Mouse (Mus musculus): ENCODE measurements around the gene Trim14. TPM values are rescaled to one million over a fixed set of nuclear protein-coding genes. Genes with fewer than 3 reads are reported as not detected.

The Trim14 gene
- total RNA-seq (2012; rRNA removed): 24.4 and 26.5 TPM in 2 replicates
- total RNA-seq (2014; rRNA removed): 11.6 and 13.8 TPM in 2 replicates
- polyA plus RNA-seq (2012; ENCODE audit: insufficient read length, low read depth): 26.0 and 35.4 TPM in 2 replicates

- H3K4me1 ChIP-seq (ENCODE audit: control insufficient read depth in 1 of 2, insufficient read depth in 2 of 2): peaks cover 5 to 26% of the 10 kb centered on the region in 2 experiments; a peak in 3 of 4 replicates
- peak within 1 kb of the TSS; percentile 86 to 99 (median 98) for H3K4me3 ChIP-seq (replicated peaks in 1 of 3; ENCODE audit: low read depth in 2 of 3, low read length in 2 of 3, poor library complexity in 1 of 3)
- peak; percentile 86 for DNase-seq (ENCODE audit: extremely low read depth)
- H3K27me3 ChIP-seq (replicated peaks): no peaks in the 10 kb centered on the region
- in situ Hi-C loops (cut with MboI; ENCODE audit: low pct_ligation_motif_present, low pct_unique_long_range_greater_than_20kb, low sequenced_read_pairs): loop anchor here (10.0 kb wide), 1 partner anchor 119 kb away; the partner anchor contains the start of gene Tbc1d2
- H3K4me2 ChIP-seq (ENCODE audit: insufficient read depth, low read depth, poor library complexity, severe bottlenecking): peak within 1 kb of the TSS; percentile 77
- H3K36me3 ChIP-seq (replicated peaks in 1 of 2; ENCODE audit: control insufficient read depth in 1 of 2, insufficient read depth in 1 of 2, low read length in 1 of 2): peaks cover 45 to 59% of the 10 kb centered on the region in 2 experiments
- H3K9ac ChIP-seq (ENCODE audit: insufficient read depth, low read depth): peak within 1 kb of the TSS; percentile 89
- TF ChIP-seq KAT2A (IDR thresholded peaks at IDR 0.05; ENCODE audit: insufficient replicate concordance, low read length) (no peak), ZKSCAN1 (IDR thresholded peaks at IDR 0.05; ENCODE audit: borderline replicate concordance, low read depth, low read length) (no peak), E2F4 (IDR thresholded peaks at IDR 0.05; ENCODE audit: insufficient replicate concordance, low read depth, low read length) (no peak), ZNF384 (IDR thresholded peaks at IDR 0.05; ENCODE audit: low read depth, low read length) (no peak), PAX5 (IDR thresholded peaks at IDR 0.05; ENCODE audit: low read length) (no peak), NELFE (IDR thresholded peaks at IDR 0.05; ENCODE audit: low read depth, low read length) (peak; percentile 80), ZC3H11A (IDR thresholded peaks at IDR 0.05; ENCODE audit: low read depth, low read length) (no peak), USF2 (conservative IDR thresholded peaks at IDR 0.05; ENCODE audit: low read depth, low read length) (no peak), HCFC1 (IDR thresholded peaks at IDR 0.05; ENCODE audit: low read depth, low read length) (no peak; the same call in 1 of the 2 replicates), MXI1 (IDR thresholded peaks at IDR 0.05; ENCODE audit: low read depth, low read length) (peak; percentile 59; the same call in 1 of the 2 replicates), CHD2 (IDR thresholded peaks at IDR 0.05; ENCODE audit: low read length) (no peak), SMC3 (IDR thresholded peaks at IDR 0.05; ENCODE audit: low read depth, low read length) (peak; percentile 46), UBTF (IDR thresholded peaks at IDR 0.05; ENCODE audit: low read depth, low read length) (0 out of 2 replicates have a peak, but pooled peaks have one; percentile 72), TBP (conservative IDR thresholded peaks at IDR 0.05; ENCODE audit: low read depth, low read length) (0 out of 2 replicates have a peak, but pooled peaks have one; percentile 50), RAD21 (IDR thresholded peaks at IDR 0.05; ENCODE audit: low read depth, low read length) (peak; percentile 42), SIN3A (IDR thresholded peaks at IDR 0.05; ENCODE audit: low read length) (0 out of 2 replicates have a peak, but pooled peaks have one; percentile 25), MAX (IDR thresholded peaks at IDR 0.05; ENCODE audit: low read length) (no peak; the same call in 1 of the 2 replicates), JUN (IDR thresholded peaks at IDR 0.05; ENCODE audit: insufficient read depth, low read depth, low read length) (no peak), NRF1 (IDR thresholded peaks at IDR 0.05; ENCODE audit: low read depth, low read length) (0 out of 2 replicates have a peak, but pooled peaks have one; percentile 22), MEF2A (IDR thresholded peaks at IDR 0.05; ENCODE audit: borderline replicate concordance, low read depth, low read length) (0 out of 2 replicates have a peak, but pooled peaks have one; percentile 23), TCF12 (IDR thresholded peaks at IDR 0.05; ENCODE audit: low read depth, low read length) (peak; percentile 60; the same call in 1 of the 2 replicates), ETS1 (conservative IDR thresholded peaks at IDR 0.05; ENCODE audit: low read depth, low read length) (no peak), USF1 (IDR thresholded peaks at IDR 0.05; ENCODE audit: low read depth, low read length) (no peak), IRF4 (IDR thresholded peaks at IDR 0.05; ENCODE audit: low read depth, low read length) (peak; percentile 76; the same call in 1 of the 2 replicates), ZMIZ1 (IDR thresholded peaks at IDR 0.05; ENCODE audit: low read depth, low read length) (peak; percentile 86; the same call in 1 of the 2 replicates), JUND (conservative IDR thresholded peaks at IDR 0.05; ENCODE audit: low read depth, low read length) (no peak), POLR2AphosphoS2 (IDR thresholded peaks at IDR 0.05; ENCODE audit: low read depth, low read length) (peak; percentile 92), RCOR1 (conservative IDR thresholded peaks at IDR 0.05; ENCODE audit: low read depth, low read length) (no peak), ELF1 (IDR thresholded peaks at IDR 0.05; ENCODE audit: low read depth, low read length) (peak; percentile 9; the same call in 1 of the 2 replicates), BHLHE40 (IDR thresholded peaks at IDR 0.05; ENCODE audit: low read depth, low read length) (no peak), MAFK (IDR thresholded peaks at IDR 0.05; ENCODE audit: insufficient replicate concordance, low read length) (no peak), GABPA (IDR thresholded peaks at IDR 0.05; ENCODE audit: insufficient replicate concordance, low read depth, low read length) (no peak), EP300 (IDR thresholded peaks at IDR 0.05; ENCODE audit: low read length) (no peak), CHD1 (IDR thresholded peaks at IDR 0.05; ENCODE audit: low read depth, low read length) (no peak), POLR2A (IDR thresholded peaks at IDR 0.05; ENCODE audit: low read depth, low read length) (peak; percentile 82), MYC (IDR thresholded peaks at IDR 0.05; ENCODE audit: low read depth, low read length) (no peak), MAZ (IDR thresholded peaks at IDR 0.05; ENCODE audit: low read depth, low read length) (no peak; the same call in 1 of the 2 replicates), CTCF (conservative IDR thresholded peaks at IDR 0.05 in 1 of 2, IDR thresholded peaks at IDR 0.05 in 1 of 2; ENCODE audit: low read depth in 2 of 2, low read length in 2 of 2) (peak in 1 of 2 experiments; percentile 61; a peak in 2 of 4 replicates)
- peaks cover 7% of the 10 kb centered on the region; the same call in 1 of the 2 replicates for H3K79me2 ChIP-seq (replicated peaks; ENCODE audit: control insufficient read depth, extremely low read depth, insufficient read depth, poor library complexity, severe bottlenecking)
- no peaks in the 10 kb centered on the region for H3K9me3 ChIP-seq (replicated peaks; ENCODE audit: low read length)
- dilution Hi-C loops (cut with MboI; ENCODE audit: extremely low pct_ligation_motif_present, extremely low pct_unique_long_range_greater_than_20kb, low sequenced_read_pairs): no loop called here
- peak within 1 kb of the TSS; percentile 97 for H3K27ac ChIP-seq (ENCODE audit: insufficient read depth, low read depth)
These were observed at the start of gene Trim14 for GRCm38 (mm10) chr4:46535840-46536361. Gene Trim14 (minus strand): TSS chr4:46536141.

Data from CH12.LX (cell line).